Mouse (Mus musculus) frontal cortex, postnatal 10 days (tissue): ENCODE data around the gene Trpv6.

Experiments
- DNase-seq, 2 experiments: peaks; one replicate each; pipeline ENCODE4 v3.0.0; 2022; ENCODE audit warnings: low spot score in 2 of 2, mixed read lengths in 1 of 2

Gene Trpv6

DNA sequence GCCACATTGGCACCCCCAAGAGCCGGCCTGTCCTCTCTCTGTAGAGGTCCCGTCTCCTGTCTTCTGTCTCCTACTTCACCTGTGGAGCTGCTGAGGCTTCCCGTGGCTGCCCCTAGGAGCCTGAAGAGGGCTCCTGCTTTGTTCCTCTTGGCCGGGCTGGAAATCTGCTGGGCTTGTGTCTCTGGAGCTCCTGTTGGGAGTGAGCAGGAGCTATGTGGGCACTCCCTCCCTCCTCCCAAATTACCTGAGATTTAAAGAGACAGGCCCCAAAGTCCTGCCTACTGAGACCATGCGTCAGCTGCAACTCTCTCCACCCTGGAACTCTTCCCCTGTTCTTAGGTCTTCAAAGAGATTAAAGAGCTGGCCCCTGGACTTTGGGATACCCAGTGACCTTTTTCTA lies at the start of gene Trpv6:
Gene Trpv6 (minus strand): TSS at position 228 of the 400 bp plus-strand sequence.
- DNase-seq, result no peak

DNA sequence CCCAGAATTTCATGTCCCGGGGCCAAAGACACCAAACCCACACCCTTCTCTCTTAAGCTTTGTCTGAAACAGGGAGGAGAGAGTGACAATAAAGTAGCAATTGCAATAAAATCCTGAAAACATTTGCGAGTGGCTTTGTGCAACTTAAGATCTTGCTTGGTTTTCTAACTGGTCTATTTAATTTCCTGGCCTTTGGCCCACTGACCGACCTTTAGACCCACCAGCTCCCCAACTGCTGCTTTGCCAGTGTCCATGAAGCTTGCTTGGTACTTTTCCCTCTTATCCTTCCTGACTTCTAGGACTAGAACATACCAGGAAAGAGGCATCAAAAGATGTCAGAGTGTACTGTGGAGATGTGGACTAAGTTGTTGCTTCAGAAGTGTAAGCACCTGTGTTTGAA lies 49.4 kb upstream of the Trpv6 start:
- no peak for DNase-seq

DNA sequence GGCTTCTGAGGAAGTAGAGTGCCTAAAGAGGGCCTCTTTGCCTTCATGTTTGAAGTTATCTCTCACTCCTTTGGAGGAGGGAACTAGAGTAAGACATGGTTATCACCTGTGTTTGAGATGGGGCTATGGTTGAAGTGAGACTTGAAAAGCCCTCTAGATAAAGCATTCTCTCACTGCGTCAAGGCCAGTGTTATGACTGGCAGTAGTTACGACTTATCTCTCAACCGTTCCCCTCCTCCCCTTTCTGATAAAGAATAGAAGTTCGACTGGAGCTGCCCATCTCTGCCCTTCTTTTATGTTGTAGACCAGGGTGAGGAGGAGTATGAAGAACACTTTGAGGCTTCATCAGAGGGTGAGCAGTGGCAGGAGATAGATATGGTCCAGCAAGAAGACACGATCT lies 48.7 kb upstream of the Trpv6 start:
- DNase-seq, result no peak

DNA sequence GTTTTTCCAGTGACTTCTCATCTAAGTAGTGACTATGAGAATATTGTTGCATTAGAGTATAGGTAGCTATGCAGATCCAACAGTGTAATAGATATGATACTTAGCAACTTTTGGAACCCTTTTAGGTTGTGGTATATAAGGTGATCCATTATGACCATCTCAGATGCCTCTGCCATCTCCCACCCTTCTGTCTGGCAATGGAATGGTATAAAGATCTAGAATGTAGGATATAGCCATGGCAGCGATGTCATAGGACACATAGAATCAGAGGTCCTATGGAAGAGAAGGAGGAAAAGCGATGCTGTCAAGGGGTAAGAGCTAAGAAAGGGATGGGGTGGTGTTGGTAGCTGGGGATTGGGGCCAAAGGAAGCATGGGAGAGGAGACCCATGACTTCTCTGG lies 47.9 kb upstream of the Trpv6 start, which contains the start of gene Llcfc1:
Gene Llcfc1 (plus strand): TSS at position 301 of the 400 bp plus-strand sequence.
- no peak for DNase-seq

GRCm38 (mm10) chr6:41681656-41682055 lies 45.5 kb upstream of the Trpv6 start:
- no peak for DNase-seq

- no peak for DNase-seq
Observed at GRCm38 (mm10) chr6:41680669-41681068, 44.5 kb upstream of the Trpv6 start, which contains the start of gene Trpv5. Gene Trpv5, minus strand, starts transcription at chr6:41680769.

GRCm38 (mm10) chr6:41676530-41676929 lies 40.3 kb upstream of the Trpv6 start:
- DNase-seq, result no peak

DNA sequence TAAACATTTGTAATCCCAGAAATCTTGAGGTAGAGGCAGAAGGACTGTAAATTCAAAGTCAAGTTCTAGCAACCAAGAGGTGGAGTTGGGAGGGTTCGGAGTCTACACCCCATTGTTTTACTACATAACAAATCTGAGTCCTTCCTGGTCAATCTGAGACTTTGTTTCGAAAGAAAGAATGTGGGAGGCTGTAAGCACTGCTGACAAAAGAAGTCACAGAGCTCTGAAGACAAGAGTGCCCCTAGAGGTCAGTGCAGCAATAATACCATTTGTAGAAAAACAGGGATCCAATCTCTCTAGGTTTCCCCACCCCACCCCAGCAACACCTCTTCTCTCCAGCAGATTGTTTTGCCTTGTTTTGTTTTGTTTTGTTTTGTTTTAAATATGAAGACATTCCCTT lies 26.1 kb upstream of the Trpv6 start:
- no peak for DNase-seq

GRCm38 (mm10) chr6:41658487-41658886 lies 22.3 kb upstream of the Trpv6 start:
- DNase-seq, result no peak

- no peak for DNase-seq
Observed at GRCm38 (mm10) chr6:41654648-41655047, 18.4 kb upstream of the Trpv6 start.

- DNase-seq, result no peak
Observed at GRCm38 (mm10) chr6:41653173-41653572, 17.0 kb upstream of the Trpv6 start.

GRCm38 (mm10) chr6:41646672-41647071 lies 10.5 kb upstream of the Trpv6 start:
- no peak for DNase-seq

GRCm38 (mm10) chr6:41646220-41646619 lies 10.0 kb upstream of the Trpv6 start:
- DNase-seq, result no peak

GRCm38 (mm10) chr6:41643227-41643626 lies 7.0 kb upstream of the Trpv6 start:
- no peak for DNase-seq

DNA sequence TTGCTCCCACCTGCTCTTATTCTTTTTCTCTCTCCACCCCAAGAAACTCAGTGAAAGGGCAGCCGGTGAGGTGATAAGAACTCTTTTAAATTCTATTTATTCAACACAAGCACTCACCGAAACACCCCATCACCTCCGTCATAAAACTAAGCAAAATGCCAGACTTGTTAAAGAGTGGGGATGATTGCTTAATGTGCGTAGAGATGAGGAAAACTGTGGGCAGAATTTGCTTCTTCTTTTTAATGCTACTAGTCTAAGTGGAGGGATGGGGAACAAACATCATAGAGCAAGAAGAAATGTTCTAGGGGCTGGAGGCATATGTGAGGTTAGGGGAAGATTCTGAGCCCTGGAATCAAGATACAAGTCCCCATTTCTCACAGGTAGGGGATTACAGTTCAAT lies 6.6 kb upstream of the Trpv6 start:
- no peak for DNase-seq

DNA sequence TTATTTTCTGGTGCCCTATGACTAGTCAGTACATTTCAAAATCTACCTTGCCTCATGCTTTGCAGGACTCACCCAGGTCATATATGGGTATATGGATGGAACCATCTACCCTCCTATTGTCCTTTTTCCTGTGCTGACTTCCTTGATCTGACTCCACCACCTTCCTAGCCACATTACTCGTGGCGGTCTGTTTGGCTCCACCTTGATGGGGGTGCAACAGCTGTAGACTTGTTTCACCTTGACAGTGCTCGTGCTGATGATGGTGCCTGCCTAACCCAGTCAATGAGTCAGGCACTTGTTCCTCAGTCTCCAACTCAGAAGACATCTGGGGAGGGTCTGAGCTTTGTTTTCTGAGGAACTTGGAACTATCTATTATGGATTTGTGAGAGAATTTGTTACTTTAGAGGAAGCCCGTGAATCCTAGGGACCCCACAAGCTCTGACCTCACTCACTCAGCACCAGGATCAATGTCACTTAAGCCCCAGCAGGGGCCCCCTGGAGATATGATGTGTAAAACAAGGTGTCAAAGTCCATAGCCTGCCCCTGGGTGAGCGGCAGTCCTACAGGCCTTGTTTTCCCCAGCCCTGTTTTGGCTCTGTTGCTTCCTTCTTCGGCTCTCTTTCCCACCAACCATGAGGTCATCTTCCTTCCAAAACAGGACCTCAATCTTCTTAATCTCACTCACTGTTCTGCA lies 5.1 kb upstream of the Trpv6 start:
- DNase-seq, result no peak

GRCm38 (mm10) chr6:41640449-41640848 lies 4.2 kb upstream of the Trpv6 start:
- no peak for DNase-seq

DNA sequence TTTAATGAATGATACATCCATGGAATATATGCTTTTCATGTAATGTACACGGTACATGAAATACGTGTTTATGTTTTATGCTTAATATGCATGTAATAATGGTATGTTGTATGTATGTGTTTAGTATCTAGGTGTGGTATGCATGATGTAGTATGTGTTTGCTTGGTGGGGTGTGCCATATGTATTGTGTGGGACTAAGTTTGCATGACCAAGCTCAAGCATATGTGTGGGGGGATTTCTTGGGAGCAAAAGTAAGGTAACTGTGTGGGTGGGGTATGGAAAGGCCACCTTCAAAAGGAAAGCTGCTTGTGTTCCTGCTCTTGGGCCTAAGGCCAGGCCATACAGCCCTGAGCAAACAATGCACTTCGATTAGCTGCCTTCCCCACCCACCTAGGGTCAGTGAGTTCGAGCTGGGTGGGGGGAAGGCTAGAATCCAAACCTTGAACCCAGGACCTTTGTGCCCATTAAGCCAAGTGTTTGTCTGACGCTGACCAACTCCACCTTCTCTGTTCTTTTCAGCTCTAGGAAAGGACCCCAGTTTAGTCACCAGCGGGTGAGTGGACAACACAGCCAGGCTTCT lies 1.8 kb upstream of the Trpv6 start:
- no peak for DNase-seq

DNA sequence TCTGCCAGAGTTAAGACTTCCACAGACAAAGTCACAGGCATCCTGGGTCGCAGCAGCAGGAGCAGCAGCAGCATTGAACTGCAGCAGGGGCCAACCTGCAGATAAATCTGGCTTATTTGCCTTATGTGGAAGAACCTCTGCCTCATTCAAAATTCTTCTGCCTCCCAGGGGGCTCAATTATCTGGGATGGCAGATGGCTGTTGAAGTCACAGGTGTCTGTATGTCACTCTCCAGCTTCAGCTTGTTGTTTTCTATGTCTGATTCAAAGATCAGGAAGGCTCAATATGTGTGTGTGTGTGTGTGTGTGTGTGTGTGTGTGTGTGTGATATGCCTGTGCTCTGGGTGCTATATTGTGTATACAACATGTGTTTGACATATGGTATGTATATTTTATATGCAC lies 1.2 kb upstream of the Trpv6 start:
- DNase-seq, result no peak

- DNase-seq, result no peak
Observed at GRCm38 (mm10) chr6:41635211-41635610, 994 bp downstream of the Trpv6 start.

DNA sequence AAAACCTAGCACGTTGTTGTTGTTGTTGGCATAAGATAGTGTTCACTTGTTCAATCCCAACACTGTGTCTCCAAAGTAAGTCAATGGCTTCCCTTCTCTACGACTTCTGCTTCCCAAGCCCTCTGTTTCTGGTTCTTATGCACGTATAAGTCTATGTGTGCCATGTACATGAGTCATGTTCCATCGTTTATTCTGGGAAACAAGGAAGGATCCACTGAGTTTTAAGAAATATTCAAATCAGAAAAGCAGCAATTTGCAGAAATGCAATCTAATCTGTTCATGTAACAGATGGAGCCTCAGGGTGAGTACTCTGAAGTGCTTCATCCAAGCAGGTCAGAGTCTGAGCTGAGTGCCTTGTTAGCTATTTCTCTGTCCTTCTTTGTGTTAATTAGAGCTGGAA lies 4.7 kb downstream of the Trpv6 start:
- no peak for DNase-seq

DNA sequence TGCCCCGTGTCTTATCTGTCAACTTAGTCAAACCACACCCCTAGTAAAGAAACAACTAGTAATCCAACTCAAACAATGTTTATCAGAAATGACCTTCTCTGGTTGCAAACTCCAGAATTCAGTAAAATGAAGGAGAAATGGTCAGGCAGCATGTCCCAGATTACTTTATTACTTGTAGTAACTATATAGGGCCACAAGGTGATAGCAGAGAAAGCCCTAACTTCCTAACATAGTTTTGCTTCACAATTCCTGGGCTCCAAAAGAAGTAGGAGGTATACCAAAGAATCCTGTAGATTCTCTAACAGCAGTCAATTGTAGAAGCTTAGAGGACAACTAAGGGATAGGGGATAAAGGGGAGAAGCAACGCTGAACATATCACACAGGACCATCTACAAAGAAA lies 5.4 kb downstream of the Trpv6 start:
- DNase-seq, result no peak

DNA sequence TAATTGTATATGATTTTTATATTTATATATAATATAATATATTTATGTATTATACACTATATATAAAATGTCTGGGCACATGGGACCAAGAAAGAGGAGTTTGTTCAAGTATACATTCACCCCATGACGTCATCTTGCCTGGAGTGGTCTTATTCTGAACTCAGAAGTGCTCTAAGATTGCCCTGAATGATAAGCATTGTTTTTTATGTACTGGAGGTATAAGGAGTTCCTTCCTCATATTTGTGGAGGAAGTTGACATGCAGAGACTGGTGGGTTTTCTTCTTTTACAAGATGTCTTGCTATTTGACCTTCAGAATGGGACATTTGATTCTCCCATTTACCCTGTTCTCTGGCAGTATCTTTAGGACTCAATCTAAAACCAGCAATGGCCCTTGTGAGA lies 8.0 kb downstream of the Trpv6 start:
- DNase-seq, result no peak

DNA sequence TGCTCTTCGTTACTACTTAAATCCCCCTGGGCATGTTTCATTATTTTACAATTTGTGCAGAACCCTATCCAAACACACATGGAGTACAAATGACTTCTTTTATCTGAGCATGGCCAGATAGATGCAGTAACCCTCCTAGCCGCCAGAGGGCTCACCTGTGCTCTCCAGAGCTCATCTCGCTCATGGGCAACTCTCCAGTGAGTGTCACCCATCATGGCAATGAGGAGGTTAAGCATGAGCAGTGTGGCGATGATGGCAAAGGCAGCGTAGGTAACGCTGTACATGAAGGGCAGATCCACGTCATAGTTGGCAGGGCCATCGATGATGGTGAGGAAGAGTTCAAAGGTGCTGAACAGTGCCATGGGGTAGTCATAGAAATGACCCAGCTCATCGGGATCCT lies 13.5 kb downstream of the Trpv6 start:
- no peak for DNase-seq
